Mouse (Mus musculus): Measurements from ENCODE around the gene Zfp819. TPM values are rescaled to one million over a fixed set of nuclear protein-coding genes. Genes with fewer than 3 reads are reported as not detected.
"Not testable (repeated sequence)": the region's sequence is repeated elsewhere in the genome, so short reads cannot be mapped to it uniquely, and the experiment has no call there.

Gene Zfp819
- total RNA-seq, 1 experiment from 2014 or later: not detected

- DNase-seq: no peak
Observed at GRCm38 (mm10) chr7:43643046-43643652, 36.2 kb downstream of the Zfp819 start.

- DNase-seq: no peak
Observed at GRCm38 (mm10) chr7:43652683-43653082, 45.7 kb downstream of the Zfp819 start.

GRCm38 (mm10) chr7:43654519-43654918, 47.5 kb downstream of the Zfp819 start:
- no peak for DNase-seq

- no peak for DNase-seq
Observed at GRCm38 (mm10) chr7:43656232-43656631, 49.3 kb downstream of the Zfp819 start.

GRCm38 (mm10) chr7:43660002-43660401, 53.0 kb downstream of the Zfp819 start, which contains the start of gene Siglece:
Gene Siglece (minus strand): TSS chr7:43660161.
- DNase-seq: no peak

GRCm38 (mm10) chr7:43662804-43663203, 55.8 kb downstream of the Zfp819 start:
- peak; percentile 40 for DNase-seq

GRCm38 (mm10) chr7:43667221-43667620, 60.3 kb downstream of the Zfp819 start:
- not testable (repeated sequence) for DNase-seq

Other genes with a start within 250 kb of the Zfp819 start
- 2.0 and 6.2 TPM in 2 replicates for gene Siglecg, start 199.0 kb upstream of the Zfp819 start, total RNA-seq (2021)
- not detected in 2 replicates for gene Lim2, start 179.5 kb upstream of the Zfp819 start, total RNA-seq (2021)
- 3.9 TPM in 1 of 2 replicates, not detected in the other for gene Nkg7, start 170.1 kb upstream of the Zfp819 start, total RNA-seq (2021)
- gene Cldnd2, start 166.4 kb upstream of the Zfp819 start, total RNA-seq (2021): not detected in 2 replicates
- 1,201 and 1,373 TPM in 2 replicates for gene Etfb, start 163.1 kb upstream of the Zfp819 start, total RNA-seq (2021)
- 0.82 TPM in 1 of 2 replicates, not detected in the other for gene Gm45233, start 163.0 kb upstream of the Zfp819 start, total RNA-seq (2021)
- 2.3 and 3.2 TPM in 2 replicates for gene Vsig10l, start 144.0 kb upstream of the Zfp819 start, total RNA-seq (2021)
- gene Iglon5, start 117.1 kb upstream of the Zfp819 start, total RNA-seq (2021): 1.9 and 2.1 TPM in 2 replicates
- not detected in 2 replicates for gene 4931406B18Rik, start 101.2 kb upstream of the Zfp819 start, total RNA-seq (2021)
- gene Cd33, start 62.7 kb upstream of the Zfp819 start, total RNA-seq (2021): 2.7 and 5.3 TPM in 2 replicates
- gene Zfp658, start 44.9 kb upstream of the Zfp819 start, total RNA-seq (2021): 2.2 and 3.2 TPM in 2 replicates
- gene Zfp719, start 27.6 kb upstream of the Zfp819 start, total RNA-seq (2021): 11.9 and 16.9 TPM in 2 replicates
- gene Ceacam18, start 27.5 kb downstream of the Zfp819 start, total RNA-seq (2021): 0.22 TPM in 1 of 2 replicates, not detected in the other
- 1.1 and 1.4 TPM in 2 replicates for gene Siglece, start 53.0 kb downstream of the Zfp819 start, total RNA-seq (2021)
- 9.3 and 10.1 TPM in 2 replicates for gene Ctu1, start 64.8 kb downstream of the Zfp819 start, total RNA-seq (2021)
- not detected in 2 replicates for gene Klk14, start 83.2 kb downstream of the Zfp819 start, total RNA-seq (2021)
- not detected in 2 replicates for gene Klk13, start 105.4 kb downstream of the Zfp819 start, total RNA-seq (2021)
- gene Klk12, start 161.7 kb downstream of the Zfp819 start, total RNA-seq (2021): not detected in 2 replicates
- gene Klk11, start 167.4 kb downstream of the Zfp819 start, total RNA-seq (2021): not detected in 2 replicates
- 0.26 TPM in 1 of 2 replicates, not detected in the other for gene Klk10, start 173.9 kb downstream of the Zfp819 start, total RNA-seq (2021)
- not detected in 2 replicates for gene Klk9, start 184.7 kb downstream of the Zfp819 start, total RNA-seq (2021)
- gene Klk8, start 190.4 kb downstream of the Zfp819 start, total RNA-seq (2021): 5.0 and 7.3 TPM in 2 replicates
- not detected in 2 replicates for gene Klk7, start 204.1 kb downstream of the Zfp819 start, total RNA-seq (2021)
- gene Klk6, start 217.3 kb downstream of the Zfp819 start, total RNA-seq (2021): not detected in 2 replicates
- gene Klk5, start 234.8 kb downstream of the Zfp819 start, total RNA-seq (2021): not detected in 2 replicates

Data from adrenal gland, postnatal 14 days (tissue).